Mouse (Mus musculus): Measurements from ENCODE around the gene Muc13. TPM values are rescaled to one million over a fixed set of nuclear protein-coding genes. Genes with fewer than 3 reads are reported as not detected.

Gene Muc13
- total RNA-seq, 4 experiments from 2014 or later = 0.09 to 0.14 TPM; not detected in 2

GRCm38 (mm10) chr16:33769848-33770247 is 24.0 kb upstream of the Muc13 start:
- DNase-seq (ENCODE audit: low spot score) = no peak

GRCm38 (mm10) chr16:33770778-33771454 is 22.9 kb upstream of the Muc13 start:
- DNase-seq (ENCODE audit: low spot score) = no peak

- no peak for DNase-seq (ENCODE audit: low spot score)
Observed at GRCm38 (mm10) chr16:33772809-33773208, 21.0 kb upstream of the Muc13 start.

- DNase-seq (ENCODE audit: low spot score) = no peak
Observed at GRCm38 (mm10) chr16:33774972-33775371, 18.9 kb upstream of the Muc13 start.

GRCm38 (mm10) chr16:33775733-33776335 is 18.0 kb upstream of the Muc13 start:
- no peak for DNase-seq (ENCODE audit: low spot score)

GRCm38 (mm10) chr16:33776766-33777529 is 16.9 kb upstream of the Muc13 start:
- DNase-seq (ENCODE audit: low spot score) = no peak

- no peak for DNase-seq (ENCODE audit: low spot score)
Observed at GRCm38 (mm10) chr16:33777607-33778006, 16.2 kb upstream of the Muc13 start.

- DNase-seq (ENCODE audit: low spot score) = no peak
Observed at GRCm38 (mm10) chr16:33781789-33782728, 11.8 kb upstream of the Muc13 start.

- no peak for DNase-seq (ENCODE audit: low spot score)
Observed at GRCm38 (mm10) chr16:33782729-33783091, 11.1 kb upstream of the Muc13 start.

GRCm38 (mm10) chr16:33784547-33784946 is 9.3 kb upstream of the Muc13 start:
- DNase-seq (ENCODE audit: low spot score) = no peak

- no peak for DNase-seq (ENCODE audit: low spot score)
Observed at GRCm38 (mm10) chr16:33785092-33785704, 8.6 kb upstream of the Muc13 start.

- DNase-seq (ENCODE audit: low spot score) = no peak
Observed at GRCm38 (mm10) chr16:33786657-33787390, 7.0 kb upstream of the Muc13 start.

- DNase-seq (ENCODE audit: low spot score) = no peak
Observed at GRCm38 (mm10) chr16:33795106-33795505, 1.3 kb downstream of the Muc13 start.

- no peak for DNase-seq (ENCODE audit: low spot score)
Observed at GRCm38 (mm10) chr16:33795887-33796286, 2.0 kb downstream of the Muc13 start.

GRCm38 (mm10) chr16:33796756-33797155 is 2.9 kb downstream of the Muc13 start:
- DNase-seq (ENCODE audit: low spot score) = no peak

GRCm38 (mm10) chr16:33797860-33798259 is 4.0 kb downstream of the Muc13 start:
- peak; percentile 58 for DNase-seq (ENCODE audit: low spot score)

GRCm38 (mm10) chr16:33810002-33810401 is 16.2 kb downstream of the Muc13 start:
- DNase-seq (ENCODE audit: low spot score) = no peak

GRCm38 (mm10) chr16:33818413-33819165 is 24.8 kb downstream of the Muc13 start:
- no peak for DNase-seq (ENCODE audit: low spot score)

- DNase-seq (ENCODE audit: low spot score) = peak; percentile 92
Observed at GRCm38 (mm10) chr16:33820269-33821178, 26.7 kb downstream of the Muc13 start.

Data from heart, adult 8-10 months (tissue).